Mouse (Mus musculus) testis, postnatal 10 days (tissue): ENCODE data around the gene Rpl38.
A peak's percentile ranks its signal among the peaks of the same experiment; 100 is the strongest.

ENCODE experiments used
- DNase-seq: peaks from one replicate; pipeline ENCODE4 v3.0.0; 2021; ENCODE audit warnings: low spot score

Gene Rpl38

DNA sequence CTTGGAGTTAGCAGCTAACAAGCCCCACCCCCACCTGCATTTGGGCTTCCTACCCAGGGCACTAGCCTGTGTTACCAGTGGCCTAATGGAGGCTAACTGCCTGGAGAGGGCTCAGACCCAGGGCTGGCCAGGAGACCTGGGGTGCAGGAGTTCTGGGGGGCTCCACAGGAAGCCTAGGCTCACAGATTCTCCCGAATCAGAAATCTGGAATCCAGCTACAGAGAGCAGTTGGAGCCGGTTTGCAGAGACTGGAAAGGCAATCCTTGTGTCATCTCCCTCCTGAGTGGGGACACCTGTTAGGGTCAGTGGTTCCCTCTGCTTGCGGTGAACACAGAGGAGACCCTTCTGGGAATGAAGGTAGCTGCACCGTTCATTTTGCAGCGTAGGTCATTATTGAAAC is 12.7 kb downstream of the Rpl38 start:
- no peak for DNase-seq

DNA sequence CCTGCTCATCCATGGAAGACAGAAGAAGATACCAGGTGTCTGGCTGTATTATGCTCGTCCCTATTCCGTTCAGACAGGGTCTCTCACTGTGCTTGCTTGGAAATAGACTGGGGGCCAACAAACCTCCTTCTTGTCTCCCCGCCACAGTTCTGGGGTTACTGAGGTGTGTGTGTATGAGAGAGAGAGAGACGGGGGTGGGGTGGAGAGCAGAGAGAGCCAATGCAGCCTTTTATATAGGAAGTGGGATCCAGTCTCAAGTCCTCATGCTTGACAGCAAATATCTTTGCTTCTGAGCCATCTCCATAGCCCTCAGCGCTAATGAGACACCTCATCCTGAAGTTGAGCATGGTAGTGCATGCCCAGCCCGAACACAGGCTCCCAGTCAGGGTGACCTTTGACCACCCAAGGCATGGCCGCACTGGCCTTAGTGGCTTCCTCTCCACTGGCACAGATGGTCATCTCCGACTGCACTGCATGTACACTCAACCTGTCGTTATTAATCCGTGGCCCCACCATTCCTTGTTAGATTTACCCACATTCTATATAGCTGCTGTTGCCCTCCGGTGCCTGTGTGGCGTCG is 14.1 kb downstream of the Rpl38 start:
- no peak for DNase-seq

DNA sequence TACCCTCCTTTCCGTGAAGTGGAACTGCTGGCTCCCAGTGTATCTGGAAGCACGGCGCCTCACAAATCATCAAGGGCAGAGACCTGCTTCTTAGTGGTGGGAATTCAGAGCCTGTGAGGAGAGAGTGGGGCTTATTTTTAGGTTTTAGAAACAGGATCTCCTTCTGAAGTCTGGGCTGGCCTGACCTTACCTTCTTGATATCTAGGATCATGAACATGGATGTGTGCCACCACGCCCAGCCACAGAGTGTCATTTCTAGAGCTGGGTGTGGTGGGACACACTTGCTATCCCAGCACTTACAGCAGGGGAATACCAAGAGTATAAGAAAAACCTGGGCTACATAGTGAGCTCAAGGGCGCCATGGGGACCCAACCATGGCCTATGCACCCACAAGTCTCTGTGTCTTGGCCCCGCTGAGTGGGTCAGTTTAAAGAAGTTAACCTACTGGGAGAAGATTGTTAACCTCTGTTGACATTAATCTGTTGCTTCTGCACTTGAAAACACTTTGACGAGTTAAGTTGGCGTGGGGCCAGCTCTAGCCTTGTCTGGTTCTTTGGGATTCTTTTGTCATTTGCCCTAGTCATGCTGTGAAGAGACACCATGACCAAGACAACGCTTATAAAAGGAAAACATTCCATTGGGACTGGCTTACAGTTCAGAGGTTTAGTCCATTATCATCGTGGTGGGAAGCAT is 14.9 kb downstream of the Rpl38 start:
- DNase-seq: peak; percentile 66

DNA sequence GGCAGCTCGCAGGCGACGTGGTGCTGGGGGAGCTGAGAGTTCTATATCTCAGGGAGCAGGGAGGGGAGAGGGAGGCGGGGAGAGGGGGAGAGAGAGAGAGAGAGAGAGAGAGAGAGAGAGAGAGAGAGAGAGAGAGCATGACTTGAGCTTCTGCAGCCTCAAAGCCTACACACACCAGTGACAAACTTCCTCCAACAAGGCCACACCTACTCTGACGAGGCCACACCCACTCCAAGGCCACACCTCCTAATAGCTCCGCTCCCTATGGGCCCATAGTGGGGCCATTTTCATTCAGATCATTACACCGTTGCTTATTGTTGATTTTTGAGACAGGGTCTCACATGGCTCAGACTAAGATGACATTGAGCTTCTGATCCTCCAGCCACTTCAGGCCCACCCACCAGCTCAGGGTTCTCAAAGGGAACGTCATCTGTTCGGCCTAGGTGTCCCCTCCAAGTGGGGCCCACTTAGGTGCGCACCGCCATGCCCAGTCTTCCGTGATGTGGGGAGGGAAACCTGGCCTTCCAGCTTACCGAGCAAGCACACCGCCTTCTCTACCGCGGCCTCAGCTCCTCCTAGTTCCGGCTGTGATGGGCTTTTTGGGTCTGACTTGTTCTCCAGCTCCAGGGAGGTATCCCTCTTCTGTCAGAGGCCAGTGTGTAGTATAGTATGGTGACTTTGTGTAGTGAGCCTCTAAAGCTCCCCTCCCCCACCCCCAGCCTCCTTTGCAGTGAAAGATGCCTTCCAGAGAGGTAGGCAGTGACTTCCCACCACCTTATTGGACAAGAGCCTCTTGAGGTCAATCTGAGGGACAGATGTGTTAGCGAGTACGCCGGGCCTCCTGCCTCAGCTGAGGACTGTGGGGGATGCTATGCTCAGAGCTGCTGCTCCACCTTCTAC is 15.6 kb downstream of the Rpl38 start:
- DNase-seq: no peak

DNA sequence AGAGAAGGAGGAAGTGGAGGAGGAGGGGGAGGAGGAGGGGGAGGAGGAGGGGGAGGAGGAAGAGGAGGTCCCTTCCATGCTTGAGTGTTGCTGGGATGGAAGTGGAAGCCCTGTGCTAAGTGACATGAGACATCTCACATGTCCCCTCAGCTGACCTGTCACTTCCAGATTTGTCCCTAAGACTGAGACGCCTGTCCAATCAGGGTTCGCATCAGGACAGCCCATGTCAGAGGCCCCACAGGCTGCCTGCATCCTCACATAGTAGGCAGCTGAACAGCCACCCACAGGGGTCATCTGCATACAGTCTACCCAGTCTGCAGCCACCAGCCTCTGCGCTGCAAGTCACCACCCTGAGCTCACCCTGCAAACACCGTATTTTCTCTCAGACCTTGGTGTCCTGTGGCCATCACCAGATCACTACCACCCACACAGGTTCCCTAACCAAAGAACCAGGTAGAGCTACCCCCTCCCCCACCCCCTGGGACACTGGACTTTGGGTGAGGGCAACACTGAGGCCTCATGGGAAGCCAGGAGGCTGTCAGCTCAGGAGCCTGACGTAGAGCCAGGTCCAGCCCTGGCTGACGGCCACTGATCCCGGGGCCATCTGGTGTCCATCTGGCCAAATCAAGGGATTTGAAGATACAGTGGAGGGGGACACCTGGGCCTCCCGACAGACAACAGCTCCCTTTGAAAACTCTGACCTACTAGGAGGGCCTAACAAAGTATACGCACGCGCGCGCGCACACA is 16.5 kb downstream of the Rpl38 start:
- DNase-seq: no peak

DNA sequence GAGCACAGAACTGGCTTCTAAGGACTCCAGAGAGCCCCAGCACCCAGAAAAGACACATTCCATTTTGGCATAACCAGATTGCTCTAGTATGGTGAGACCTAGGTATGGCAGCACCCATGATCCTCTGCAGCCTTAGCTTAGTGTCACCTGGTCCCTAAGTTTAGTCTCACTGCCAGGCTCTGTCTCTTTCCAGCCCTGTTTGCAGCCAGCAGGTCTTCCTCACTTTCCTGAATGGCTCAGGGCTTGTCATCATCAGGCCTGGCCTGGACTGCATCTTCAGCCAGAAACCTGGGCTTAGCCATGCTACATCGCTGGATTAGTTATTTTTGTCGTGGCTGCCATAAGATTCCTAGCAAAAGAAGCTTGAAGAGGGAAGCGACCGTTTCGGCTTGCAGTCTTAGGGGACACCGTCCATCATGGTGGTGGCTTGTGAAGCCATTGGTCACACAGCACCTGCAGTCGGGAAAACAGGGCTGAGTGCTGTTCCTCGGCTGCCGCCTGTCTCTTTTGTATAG is 17.3 kb downstream of the Rpl38 start:
- no peak for DNase-seq

DNA sequence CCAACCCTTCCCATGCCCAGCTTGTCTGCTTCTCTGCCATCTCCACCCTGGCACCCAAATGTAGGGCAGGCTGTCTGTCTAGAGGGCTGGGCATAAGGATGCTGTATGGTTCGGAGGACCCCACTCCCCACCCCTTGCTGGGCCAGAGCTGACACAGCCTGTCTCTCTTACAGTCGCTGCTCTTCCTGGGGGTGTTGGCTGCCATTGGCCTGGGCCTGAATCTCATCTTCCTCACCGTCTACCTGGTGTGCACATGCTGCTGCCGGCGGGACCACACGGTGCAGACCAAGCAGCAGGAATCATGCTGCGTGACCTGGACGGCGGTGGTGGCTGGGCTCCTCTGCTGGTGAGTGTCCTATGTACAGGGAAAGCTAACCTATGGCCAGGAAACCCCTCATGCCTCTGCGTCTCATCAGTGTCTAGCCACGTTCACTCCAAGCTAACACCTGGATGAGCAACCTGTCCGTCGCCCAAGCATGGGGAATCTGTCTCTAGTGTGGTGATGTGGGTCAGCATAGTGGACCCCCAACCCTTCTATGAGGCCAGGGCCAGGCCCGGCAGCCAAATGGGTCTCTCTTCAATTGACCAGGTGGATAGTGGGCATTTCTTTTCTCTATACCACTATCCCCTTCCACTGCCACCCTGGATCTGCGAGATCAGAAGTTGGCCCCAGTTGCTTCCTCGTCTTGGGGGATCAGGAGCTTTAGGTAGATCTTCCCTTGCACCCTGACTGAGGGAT is 18.1 kb downstream of the Rpl38 start:
- no peak for DNase-seq

DNA sequence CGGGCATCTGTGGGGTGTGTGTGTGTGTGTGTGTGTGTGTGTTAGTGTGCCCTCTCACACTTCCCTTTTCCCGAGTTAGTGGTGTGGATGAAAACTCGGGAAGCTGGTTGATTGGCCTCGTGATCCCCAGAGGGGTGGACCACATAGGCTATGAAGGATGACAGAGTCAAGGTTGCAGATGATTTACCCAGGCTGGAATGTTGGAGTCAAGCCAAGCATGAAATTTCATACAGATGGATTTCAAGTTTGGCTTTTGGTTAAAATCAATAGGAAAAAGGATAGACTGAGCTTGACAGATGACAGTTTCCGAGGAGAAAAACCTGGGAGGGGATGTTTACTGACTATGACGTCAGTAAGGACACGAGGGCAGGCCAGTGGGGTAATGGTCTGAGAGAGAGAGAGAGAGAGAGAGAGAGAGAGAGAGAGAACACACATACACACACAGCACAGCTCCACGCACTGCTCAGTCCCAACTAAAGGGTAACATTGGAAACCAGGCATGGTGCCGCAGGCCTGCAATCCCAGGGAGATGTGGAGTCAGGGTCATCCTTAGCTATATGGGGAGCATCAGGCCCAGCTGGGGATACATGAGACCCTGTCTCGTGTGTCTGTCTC is 19.4 kb downstream of the Rpl38 start:
- DNase-seq: no peak

DNA sequence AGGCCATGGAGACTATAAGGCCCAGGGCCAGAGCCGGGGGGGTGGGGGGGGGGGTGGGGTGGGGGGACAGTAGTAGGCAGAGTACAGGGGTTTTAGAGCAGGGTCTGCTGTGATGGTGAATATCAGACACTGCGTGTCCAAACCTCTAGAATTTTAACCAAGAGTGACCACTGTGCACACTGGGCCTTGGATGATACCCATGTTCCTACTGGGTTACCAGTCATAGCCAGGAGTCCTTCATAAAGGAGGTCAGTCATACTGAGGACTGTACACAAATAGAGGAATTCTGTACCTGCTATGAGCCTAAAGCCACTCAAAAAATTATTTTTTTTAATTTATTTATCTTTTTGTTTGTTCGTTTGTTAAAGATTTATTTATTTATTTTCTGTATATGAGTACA is 20.4 kb downstream of the Rpl38 start:
- DNase-seq: no peak

DNA sequence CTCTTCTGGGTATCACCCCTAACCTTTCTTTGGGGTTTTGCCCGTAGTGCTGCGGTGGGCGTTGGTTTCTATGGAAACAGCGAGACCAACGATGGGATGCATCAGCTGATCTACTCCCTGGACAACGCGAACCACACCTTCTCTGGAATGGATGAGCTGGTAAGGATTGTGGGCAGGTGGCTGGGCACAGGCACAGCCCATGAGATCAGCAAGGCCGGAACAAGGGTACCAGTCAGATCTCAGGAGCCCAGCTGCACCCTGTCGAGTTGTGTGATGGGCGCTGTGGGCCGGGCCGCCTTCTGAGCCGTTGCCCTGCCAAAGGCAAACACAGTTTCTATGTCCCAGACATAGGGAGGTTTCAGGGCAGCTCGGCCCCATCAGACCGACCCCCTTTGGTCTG is 21.9 kb downstream of the Rpl38 start:
- DNase-seq: no peak

DNA sequence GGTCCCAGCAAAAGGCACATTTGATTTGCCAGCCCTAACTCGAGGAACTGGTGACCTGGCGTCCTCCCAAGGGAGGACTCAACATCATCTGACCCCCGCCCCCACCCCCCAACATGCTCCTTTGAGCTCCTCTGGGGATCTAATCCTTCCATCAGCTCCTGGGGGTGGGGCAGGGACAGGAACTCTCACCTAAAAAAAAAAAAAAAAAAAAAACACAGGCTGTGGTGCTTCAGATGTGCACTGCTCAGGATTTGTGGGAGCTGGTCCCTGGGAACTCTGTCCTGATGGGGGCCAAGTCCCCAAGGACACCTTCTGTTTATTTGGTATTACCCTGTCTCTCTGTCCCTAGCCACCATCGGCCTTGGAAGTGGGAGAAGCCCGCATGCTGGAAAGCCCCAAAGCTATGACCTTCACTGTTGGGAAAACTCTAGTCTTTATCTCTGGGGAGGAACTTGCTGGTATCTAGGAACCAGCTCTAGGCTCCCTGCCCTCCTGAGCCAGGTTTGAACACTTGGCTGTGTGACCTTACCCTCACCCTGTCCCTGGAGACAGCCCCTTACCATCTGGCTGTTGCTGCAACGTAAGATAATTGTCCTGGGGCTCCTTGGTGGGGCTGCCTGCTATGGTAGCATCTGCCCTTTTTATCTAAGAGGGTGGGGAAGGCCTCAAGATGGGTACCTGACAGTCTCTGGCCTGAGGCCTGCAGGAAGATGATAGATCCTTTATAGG is 23.3 kb downstream of the Rpl38 start:
- no peak for DNase-seq

DNA sequence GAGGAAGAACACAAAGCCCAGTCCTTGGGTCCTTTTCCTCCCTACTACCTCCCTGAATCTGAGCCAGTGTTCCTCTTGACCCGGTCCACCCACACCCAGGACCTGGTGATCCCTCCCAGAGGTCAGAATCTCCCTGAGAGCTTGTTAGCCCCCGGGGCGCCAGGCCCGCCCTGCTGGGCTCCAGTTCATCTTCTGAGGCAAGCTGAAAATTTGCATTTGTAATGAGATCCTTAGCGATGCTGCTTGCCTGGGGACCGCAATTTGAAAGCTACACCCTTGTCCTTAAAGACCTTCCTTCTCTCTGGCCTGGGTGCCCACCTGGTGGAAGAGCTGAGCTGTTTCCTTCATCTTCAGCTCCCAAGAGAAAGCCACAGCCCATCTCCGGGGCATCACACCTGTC is 24.3 kb downstream of the Rpl38 start:
- DNase-seq: no peak

DNA sequence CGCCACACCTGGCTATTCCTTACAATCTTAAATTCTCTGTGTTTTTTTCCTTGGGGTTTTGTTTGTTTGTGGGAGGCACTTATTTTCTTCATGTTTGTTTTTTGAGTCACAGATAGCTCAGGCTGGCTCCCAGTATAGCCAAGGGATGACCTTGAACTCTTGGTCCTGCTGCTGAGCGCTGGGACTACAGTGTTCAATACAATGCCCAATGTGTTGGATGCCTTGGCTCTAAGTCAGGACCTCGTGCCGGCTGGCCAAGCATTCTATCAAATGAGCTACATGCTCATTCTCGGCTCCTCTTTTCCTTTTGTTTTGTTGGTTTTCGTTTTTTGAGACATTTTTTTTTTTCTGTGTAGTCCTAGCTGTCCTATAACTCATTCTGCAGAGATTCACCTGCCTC is 25.1 kb downstream of the Rpl38 start:
- DNase-seq: no peak

DNA sequence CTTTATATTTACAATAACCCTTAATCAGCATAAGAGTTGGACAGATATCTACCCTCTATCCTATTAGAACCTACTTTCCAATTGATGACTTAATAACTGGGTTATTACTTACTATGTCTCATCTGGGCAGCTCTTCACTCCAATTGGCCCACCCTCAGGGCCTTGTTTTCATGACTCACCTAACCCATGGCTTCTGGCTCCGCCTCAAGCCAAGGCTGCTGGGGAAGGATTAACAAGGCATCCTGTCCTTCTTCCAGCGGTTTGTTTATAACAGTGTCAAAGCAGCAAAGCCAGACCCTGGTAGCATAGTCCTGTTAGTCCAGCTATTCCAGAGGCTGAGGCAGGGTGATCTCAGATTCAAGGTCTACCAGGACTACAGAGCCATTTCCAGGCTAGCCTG is 26.1 kb downstream of the Rpl38 start:
- no peak for DNase-seq

DNA sequence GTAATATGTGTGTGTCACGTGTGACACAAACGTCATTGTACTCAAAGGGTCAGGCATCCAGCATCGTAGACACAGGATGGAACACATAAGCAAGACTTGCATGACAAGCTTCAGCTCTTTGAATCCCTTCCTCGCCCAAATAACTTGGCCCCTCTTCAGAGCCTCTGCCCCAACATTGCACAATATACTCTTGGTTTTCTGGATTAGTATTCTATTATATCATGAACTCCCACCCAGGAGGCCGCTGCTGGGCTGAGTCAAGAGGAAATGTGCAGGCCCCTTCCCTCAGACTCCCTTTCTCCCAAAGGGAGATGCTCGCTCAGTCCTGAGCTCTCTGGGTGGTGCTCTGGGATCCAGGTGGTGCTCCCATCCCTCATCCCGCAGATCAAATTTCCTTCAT is 30.2 kb downstream of the Rpl38 start:
- no peak for DNase-seq

DNA sequence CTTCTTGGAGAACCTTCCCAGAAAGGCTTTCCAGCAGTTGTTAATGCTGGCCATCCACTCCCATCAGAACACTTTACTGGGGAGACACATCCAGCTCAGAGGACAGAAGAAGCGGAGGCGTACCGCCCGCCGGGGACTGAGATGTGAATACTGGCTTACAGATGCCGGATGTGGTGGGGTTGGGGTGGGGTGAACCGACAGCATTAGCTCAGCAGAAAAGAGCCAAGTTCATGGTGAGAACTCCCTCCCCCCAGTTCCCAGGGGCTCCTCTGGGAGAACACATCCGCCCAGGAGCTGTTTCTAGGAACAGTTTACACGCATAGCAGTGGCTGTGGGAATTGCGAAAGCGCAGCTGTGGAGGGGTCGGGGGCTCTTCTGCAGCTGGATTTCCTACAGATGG is 31.2 kb downstream of the Rpl38 start:
- peak; percentile 53 for DNase-seq

DNA sequence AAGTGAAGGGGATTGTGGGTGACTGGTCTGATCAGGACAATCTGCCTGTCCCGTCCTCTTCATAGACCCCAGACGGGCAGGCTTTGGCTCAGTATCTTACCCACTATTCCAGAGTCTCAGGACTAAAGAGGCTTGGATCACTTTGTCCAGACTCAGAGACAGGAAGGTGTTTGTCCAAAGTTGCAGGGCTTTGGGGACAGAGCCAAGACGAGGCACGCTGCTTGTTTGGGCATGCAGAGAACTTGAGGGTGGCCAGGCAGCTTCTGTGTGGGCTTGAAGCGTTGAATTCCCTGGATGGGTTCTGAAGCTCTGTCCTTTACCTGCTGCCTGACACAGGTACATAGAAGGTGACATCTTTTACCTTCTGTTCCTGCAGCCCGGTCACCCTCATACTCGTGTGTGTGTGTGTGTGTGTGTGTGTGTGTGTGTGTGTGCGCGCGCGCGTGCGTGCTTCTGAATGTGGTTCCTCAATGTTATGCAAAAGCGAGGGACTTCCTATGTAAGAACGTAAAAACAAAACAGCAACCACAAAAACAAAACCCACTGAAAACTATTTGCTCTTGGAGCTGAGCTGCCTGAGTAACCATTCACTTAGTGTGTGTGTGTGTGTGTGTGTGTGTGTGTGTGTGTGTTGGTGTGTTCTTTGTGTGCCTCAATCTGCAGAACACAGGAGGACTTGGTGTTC is 34.1 kb downstream of the Rpl38 start:
- DNase-seq: no peak

DNA sequence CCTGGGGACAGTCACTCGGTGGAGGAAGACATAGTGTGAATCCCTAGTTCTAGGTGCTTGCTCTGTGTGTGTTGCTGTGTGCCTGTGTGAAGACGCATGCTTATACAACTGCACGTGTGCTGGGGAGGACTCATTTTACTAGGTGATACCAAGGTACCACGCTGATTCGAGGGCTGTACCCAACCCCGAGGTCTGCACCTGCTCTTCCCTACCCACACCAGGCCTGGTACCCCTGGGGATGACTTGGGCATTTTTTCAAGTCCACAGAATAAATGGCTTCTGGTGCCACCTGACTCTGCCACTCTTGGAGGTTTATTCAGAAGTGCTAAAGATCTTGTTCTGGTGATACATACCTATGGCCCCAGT is 34.7 kb downstream of the Rpl38 start:
- no peak for DNase-seq

DNA sequence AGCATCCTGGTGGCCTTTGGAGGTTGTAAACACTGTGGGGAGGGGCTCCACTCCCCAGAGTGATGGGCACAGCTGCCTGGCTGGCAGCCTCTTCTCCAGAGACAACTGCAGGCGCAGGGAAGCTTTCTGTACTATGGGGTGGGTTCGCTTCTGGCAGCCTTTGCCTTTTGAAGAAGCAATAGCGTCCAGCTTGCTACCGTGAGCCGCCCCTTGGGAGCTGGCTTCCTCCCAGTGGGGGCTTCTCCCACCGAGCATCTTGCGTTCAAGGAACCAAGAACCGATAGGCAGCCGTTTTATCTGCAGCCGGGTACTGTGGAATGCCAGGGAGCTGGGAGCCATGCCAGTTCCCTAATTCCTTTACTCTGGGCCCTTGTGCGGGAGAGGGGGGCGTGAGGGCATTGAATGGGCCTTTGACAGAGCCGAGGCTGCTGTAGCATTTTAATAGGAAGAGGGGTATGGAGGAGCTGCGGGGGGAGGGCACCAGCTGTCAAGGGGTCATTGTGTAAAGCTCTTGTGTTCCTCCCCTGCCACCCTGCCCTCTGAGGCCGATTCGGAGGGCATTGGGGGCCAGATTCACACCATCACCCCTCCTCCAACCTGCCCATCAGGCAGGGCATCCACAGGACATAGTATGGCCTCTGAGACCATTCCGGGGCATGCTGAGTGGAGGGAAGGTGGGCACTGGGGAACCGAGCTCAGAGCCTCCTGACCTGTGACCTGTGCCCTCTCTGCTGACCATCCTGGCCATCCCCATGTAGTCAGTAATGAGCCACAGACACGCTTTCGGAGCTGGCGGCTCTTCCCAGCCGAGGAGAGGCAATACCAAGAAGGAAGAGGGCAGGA is 36.0 kb downstream of the Rpl38 start:
- DNase-seq: peak; percentile 58
